Mouse (Mus musculus) forebrain, embryonic 14.5 days (tissue): ENCODE measurements at regions not wholly inside any gene's neighbourhood (a gene's known extent, or its start where the extent isn't known, plus 50 kb on each side); places are given as distances from the start of the nearest gene placed in this dataset.

Source experiments
- ATAC-seq: fragments of 200-750 bp; cut with Nextera tagmentation; 2 replicates; pipeline ENCODE4 v1.8.0; 2017; ENCODE audit warnings: mild to moderate bottlenecking, moderate library complexity
- DNase-seq: peaks from one replicate; pipeline ENCODE4 v3.0.0-alpha.2; 2015; ENCODE audit warnings: low spot score
- H3K27ac ChIP-seq: fragments of 300-500 bp; sonication (generic); 2 replicates; pipeline ENCODE4 v1.5.1; 2014; ENCODE audit warnings: low read depth, mild to moderate bottlenecking, control low read depth, low read length, moderate library complexity
- H3K27me3 ChIP-seq: fragments of 300-500 bp; sonication (generic); replicated peaks from 2 replicates; pipeline ENCODE4 v1.6.1; 2014; ENCODE audit warnings: low read length, control low read depth, mixed read lengths; ENCODE audit not compliant: control insufficient read depth, insufficient read depth
- H3K36me3 ChIP-seq: fragments of 300-500 bp; sonication (generic); 2 replicates; pipeline ENCODE4 v1.6.1; 2014; ENCODE audit warnings: low read length, control low read depth; ENCODE audit not compliant: control insufficient read depth, insufficient read depth
- H3K4me1 ChIP-seq: fragments of 300-500 bp; sonication (generic); 2 replicates; pipeline ENCODE4 v1.6.1; 2014; ENCODE audit warnings: antibody characterized with exemption, low read length, control low read depth; ENCODE audit not compliant: control insufficient read depth, insufficient read depth
- H3K4me2 ChIP-seq: fragments of 300-500 bp; sonication (generic); 2 replicates; pipeline ENCODE4 v1.6.1; 2014; ENCODE audit warnings: mild to moderate bottlenecking, control low read depth, low read length
- H3K4me3 ChIP-seq: fragments of 300-500 bp; sonication (generic); 2 replicates; pipeline ENCODE4 v1.5.1; 2014; ENCODE audit warnings: low read depth, low read length, control low read depth
- H3K9ac ChIP-seq: fragments of 300-500 bp; sonication (generic); 2 replicates; pipeline ENCODE4 v1.6.1; 2014; ENCODE audit warnings: mild to moderate bottlenecking, low read length, control low read depth, moderate library complexity
- H3K9me3 ChIP-seq: fragments of 300-500 bp; sonication (generic); replicated peaks from 2 replicates; pipeline ENCODE4 v1.6.1; 2016; ENCODE audit warnings: low read length, control low read depth, mixed read lengths; ENCODE audit not compliant: control insufficient read depth
- WGBS: fragments of 180-500 bp; shearing (Covaris S2); extraction: QIAGEN DNeasy Blood & Tissue Kit; methylation state at CpG from one replicate; pipeline ENCODE4 v1.1.7; 2014; 5-methylcytosine and 5-hydroxymethylcytosine counted together

DNA sequence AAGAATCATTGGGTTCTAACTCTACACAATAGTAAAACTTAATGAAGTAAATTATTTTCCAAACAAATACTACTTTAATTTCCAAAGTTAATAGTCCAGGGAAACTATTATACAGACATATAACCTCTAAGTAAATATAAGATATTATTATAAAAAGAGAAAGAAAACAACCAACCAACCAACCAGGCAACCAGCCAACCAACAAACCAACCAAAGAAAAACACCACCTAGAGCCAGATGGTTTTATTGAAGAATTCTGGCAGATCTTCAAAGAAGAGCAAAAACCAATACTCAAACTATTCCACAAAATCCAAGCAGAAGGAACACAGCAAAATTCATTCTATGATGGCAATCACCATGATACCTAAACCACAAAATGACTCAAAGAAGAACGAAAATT is 1418.0 kb upstream of the Pabpc4l start:
- H3K27ac ChIP-seq: no peak overlapping the region
- H3K4me3 ChIP-seq: no peak overlapping the region
- DNase-seq: peak; percentile 32
- no peaks in the 10 kb centered on the region for H3K27me3 ChIP-seq
- H3K9ac ChIP-seq: no peak overlapping the region
- no peaks in the 10 kb centered on the region for H3K36me3 ChIP-seq
- 74% methylated on average over 1 of the region's 1 CpGs for WGBS
- no peak for ATAC-seq
- H3K9me3 ChIP-seq: no peaks in the 10 kb centered on the region
- H3K4me1 ChIP-seq: no peaks in the 10 kb centered on the region
- H3K4me2 ChIP-seq: no peak overlapping the region

DNA sequence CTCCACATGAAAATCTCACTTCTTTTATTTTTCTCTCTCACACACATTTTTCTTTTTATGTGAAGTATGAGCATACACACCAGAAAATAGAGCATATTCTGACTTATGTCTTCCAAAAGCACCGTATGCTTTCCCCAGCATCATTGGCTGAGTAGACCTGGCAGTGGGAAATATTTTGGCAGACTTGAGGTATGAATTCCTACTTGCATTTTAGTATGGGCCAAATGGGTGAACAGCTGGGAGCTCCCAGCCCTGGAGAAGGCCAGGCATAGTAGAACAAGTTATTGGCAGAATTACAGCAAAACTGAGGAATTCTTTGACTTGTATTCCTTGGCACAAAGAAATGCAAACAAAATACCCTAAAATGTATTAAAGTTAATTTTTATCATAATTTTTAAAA is 1415.6 kb upstream of the Pabpc4l start:
- Histone ChIP-seq H3K9ac (no peak overlapping the region), H3K4me1 (no peaks in the 10 kb centered on the region), H3K36me3 (no peaks in the 10 kb centered on the region), H3K27me3 (no peaks in the 10 kb centered on the region), H3K4me2 (no peak overlapping the region), H3K27ac (no peak overlapping the region), H3K9me3 (no peaks in the 10 kb centered on the region), H3K4me3 (no peak overlapping the region)
- ATAC-seq (peak; percentile 90), DNase-seq (peak; percentile 88)
- WGBS: 69% methylated on average over 1 of the region's 1 CpGs

DNA sequence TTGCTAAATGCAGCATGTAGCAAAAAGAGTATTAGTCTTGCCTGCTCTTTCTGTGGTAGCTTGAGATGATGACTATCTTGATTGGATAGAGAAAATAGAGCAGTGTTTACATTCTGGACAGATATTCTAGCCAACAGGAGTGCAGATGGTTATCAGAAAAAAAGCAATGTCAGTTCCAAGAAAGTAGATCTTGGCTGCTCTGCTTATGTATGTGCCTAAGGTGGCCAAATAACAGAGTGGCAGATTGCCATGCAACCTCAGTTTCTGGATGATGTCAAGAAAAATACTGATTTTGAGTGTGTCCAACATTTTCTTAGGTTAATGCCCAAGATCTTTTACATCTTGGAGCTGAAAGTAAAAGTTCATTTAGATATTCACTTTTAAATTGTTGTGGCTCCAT is 1397.6 kb upstream of the Pabpc4l start:
- Histone ChIP-seq H3K4me3 (no peak overlapping the region), H3K4me1 (no peaks in the 10 kb centered on the region), H3K36me3 (no peaks in the 10 kb centered on the region), H3K27ac (no peak overlapping the region), H3K4me2 (no peak overlapping the region), H3K9me3 (no peaks in the 10 kb centered on the region), H3K9ac (no peak overlapping the region), H3K27me3 (no peaks in the 10 kb centered on the region)
- peak; percentile 42; the same call in 1 of the 2 replicates for ATAC-seq
- DNase-seq: peak; percentile 44

DNA sequence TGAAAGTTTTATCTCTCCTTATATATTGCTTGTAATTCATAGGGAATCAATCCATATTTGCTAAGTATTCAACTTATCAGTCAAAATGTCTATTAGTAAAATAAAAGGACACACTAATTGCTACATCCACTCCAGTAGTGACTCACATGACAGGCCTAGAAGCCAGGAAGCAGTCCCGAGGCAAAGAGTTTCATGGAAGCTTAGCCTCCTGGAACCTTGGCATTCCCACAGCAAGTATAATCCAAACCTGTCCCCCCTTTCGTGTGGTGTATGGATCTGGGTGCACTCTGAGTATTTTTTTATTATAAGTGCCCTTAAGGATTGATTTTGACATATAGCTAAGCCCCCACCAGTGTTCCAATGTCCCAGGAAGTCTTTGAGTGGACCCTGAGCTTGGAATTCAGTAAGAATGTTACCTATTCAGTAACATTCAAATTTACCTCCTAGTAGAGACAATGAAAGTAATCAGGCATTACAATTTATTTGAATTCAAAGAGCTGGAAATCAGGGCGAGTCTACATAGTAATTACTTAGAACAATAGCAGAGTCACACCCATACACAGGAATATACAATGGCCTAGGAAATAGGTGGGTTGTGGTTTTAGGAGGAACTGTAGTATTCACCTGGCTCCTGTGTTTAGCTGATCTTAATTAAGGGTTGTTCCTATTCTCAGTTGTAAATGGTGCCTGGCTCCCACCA is 1388.7 kb upstream of the Pabpc4l start:
- H3K36me3 ChIP-seq: no peaks in the 10 kb centered on the region
- no peak overlapping the region for H3K4me3 ChIP-seq
- no peaks in the 10 kb centered on the region for H3K27me3 ChIP-seq
- H3K9ac ChIP-seq: no peak overlapping the region
- H3K9me3 ChIP-seq: no peaks in the 10 kb centered on the region
- 51% methylated on average over 3 of the region's 3 CpGs for WGBS
- ATAC-seq: no peak
- DNase-seq: no peak
- no peak overlapping the region for H3K27ac ChIP-seq
- H3K4me2 ChIP-seq: no peak overlapping the region
- no peaks in the 10 kb centered on the region for H3K4me1 ChIP-seq

DNA sequence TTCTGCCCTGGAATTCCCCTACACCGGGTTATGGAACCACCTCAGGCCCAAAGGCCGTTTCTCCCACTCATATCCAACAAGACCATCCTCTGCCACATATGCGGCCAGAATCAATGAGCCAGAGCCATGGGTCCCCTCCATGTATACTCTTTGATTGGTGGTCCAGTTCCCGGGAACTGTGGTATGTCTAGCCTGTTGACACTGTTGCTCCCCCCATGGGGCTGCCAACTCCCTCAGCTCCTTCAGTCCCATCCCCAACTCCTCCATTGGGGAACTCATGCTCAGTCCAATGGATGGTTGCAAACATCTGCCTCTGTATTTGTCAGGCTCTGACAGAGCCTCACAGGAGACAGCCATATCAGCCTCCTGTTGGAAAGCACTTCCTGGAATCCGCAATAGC is 1370.3 kb upstream of the Pabpc4l start:
- no peak for DNase-seq
- ATAC-seq: no peak
- Histone ChIP-seq H3K4me2 (no peak overlapping the region), H3K9ac (no peak overlapping the region), H3K4me1 (no peaks in the 10 kb centered on the region), H3K27me3 (no peaks in the 10 kb centered on the region), H3K36me3 (no peaks in the 10 kb centered on the region), H3K9me3 (0 out of 2 replicates have a peak, but pooled peaks cover 3% of the 10 kb centered on the region), H3K27ac (no peak overlapping the region), H3K4me3 (no peak overlapping the region)
- 95% methylated on average over 5 of the region's 5 CpGs for WGBS

DNA sequence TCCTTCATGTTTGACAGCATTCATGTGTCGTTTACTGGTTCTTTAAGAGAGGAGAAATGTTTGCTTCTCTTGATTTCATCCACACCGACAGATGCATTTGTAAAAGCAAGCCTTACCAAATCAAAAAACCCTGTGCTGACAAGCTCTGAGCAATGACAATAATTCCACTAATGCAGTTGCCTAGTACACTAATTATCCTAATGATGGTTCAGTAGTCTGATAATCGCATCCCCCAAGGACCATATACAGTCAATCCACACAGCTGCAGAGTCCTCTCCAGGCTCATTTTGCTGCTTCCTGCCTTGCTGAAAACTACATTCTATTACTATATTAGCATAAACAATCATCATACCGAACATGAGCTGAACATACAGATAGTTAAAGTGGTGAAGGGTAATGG is 1369.5 kb upstream of the Pabpc4l start:
- Histone ChIP-seq H3K27me3 (no peaks in the 10 kb centered on the region), H3K4me2 (no peak overlapping the region), H3K9ac (no peak overlapping the region), H3K4me3 (no peak overlapping the region), H3K4me1 (no peaks in the 10 kb centered on the region), H3K36me3 (no peaks in the 10 kb centered on the region), H3K9me3 (0 out of 2 replicates have a peak, but pooled peaks cover 3% of the 10 kb centered on the region), H3K27ac (no peak overlapping the region; the same call in 1 of the 2 replicates)
- DNase-seq: peak; percentile 42
- ATAC-seq: peak; percentile 61
- WGBS: 66% methylated on average over 4 of the region's 4 CpGs
